Mouse (Mus musculus): ENCODE data around the gene Slc39a8. TPM values are rescaled to one million over a fixed set of nuclear protein-coding genes. Genes with fewer than 3 reads are reported as not detected.

Slc39a8 gene
- total RNA-seq, 2 experiments from 2014 or later, result 5.3 to 6.0 TPM

DNA sequence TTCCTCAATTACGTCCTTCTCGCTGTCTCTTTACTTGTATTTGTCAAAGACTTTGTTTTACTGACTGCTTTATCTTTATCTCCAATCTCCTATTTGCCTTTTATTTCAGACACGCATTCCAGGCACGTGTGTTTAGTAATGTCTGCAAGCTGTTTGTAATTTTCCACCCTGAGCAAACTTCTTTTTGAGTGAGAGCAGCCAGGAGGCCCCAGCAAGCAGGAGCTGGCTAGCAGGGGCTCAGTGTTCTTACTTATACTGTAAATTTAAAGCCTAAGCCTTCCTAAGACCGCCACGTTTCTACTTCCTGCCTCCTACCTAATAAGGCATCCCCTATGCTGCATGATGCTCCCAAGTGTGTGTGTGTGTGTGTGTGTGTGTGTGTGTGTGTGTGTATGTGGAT is 79.8 kb downstream of the Slc39a8 start:
- intact Hi-C loops (cut with DNase I), result no loop called here
- no peak for DNase-seq

DNA sequence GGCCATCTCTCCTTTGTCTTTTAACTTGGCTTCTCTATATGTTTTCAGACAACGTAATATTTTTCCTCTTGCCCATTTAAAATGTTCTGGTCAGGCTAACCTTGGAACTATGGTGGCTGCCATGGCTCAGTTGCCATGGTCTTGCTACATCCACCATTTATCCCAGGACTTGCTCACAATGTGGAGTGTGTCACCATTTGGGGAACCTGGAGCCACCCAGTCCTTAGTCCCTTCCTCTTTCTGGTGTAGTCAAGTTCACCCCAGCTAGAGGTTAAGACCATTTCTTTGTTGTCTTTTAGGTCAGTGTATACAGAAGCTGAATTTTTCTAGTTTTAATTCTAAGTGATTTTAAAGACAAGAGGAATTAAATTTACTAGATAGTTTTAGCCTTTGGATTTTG is 80.7 kb downstream of the Slc39a8 start:
- intact Hi-C loops (cut with DNase I), result no loop called here
- DNase-seq, result no peak

DNA sequence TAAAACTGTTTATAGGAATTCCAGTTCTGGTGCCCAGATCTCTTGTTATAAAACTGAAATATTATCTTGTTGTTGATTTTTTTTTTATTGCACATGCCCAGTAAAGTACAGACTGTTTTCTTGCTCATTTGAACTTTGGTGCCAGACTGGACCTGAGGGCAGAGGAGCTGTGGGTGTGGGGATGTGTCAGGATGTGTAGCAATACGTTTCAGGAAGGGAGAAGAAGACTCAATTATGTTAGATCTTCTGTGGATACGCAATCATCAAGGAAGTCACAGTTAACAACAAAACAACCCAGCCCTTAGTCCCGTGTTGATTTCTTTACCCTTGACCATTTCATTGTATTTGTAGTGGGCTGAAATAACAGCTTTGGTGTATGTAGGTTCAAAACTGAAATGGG is 81.9 kb downstream of the Slc39a8 start:
- DNase-seq, result no peak
- intact Hi-C loops (cut with DNase I), result no loop called here

DNA sequence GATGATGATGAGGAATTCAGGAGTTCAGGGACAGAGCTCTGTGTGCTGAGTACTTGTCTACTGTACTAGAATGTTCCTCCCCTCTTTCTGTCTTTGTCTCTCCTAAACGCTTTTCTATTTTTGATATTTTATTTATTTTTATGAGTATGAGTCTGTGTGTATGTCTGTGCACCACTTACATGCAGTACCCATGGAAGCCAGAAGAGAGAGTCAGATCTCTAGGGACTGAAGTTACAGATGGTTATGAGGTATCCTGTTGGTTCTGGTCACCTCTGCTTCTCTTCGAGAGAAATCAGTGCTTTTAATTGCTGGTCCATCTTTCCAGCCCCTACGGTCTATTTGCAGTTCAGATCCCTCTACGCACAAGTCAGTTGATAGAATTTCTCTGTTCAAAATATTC is 90.9 kb downstream of the Slc39a8 start:
- intact Hi-C loops (cut with DNase I), result no loop called here
- no peak for DNase-seq

DNA sequence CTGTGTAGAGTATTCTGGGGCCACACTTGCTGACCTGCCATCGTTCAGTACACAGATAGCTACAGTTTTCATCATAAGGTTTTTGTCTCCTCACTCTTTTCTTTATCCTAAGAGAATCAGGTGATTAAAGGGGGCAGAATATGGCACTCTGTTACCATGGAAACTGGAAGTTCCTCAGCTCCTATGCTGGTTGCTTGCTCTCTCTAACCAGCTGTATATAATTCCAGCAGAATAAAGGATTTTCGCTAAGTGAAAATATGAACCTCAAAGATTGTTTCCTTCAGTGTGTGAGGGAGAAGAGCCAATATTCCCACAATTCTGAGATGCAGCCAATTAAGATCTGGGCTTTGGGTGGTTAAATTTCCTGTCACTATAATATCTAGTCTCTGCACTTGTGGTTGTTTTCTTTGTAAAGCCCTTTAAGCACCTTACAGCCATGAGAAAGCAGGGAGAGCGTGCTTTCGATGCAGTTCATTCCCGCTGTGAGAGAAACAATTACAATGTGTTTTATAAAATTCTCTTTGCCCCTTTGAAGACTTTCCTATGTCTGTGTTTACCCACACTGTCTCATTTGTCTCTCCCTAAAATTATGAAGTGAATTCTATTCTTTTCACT is 93.6 kb downstream of the Slc39a8 start:
- DNase-seq, result no peak
- intact Hi-C loops (cut with DNase I), result no loop called here

DNA sequence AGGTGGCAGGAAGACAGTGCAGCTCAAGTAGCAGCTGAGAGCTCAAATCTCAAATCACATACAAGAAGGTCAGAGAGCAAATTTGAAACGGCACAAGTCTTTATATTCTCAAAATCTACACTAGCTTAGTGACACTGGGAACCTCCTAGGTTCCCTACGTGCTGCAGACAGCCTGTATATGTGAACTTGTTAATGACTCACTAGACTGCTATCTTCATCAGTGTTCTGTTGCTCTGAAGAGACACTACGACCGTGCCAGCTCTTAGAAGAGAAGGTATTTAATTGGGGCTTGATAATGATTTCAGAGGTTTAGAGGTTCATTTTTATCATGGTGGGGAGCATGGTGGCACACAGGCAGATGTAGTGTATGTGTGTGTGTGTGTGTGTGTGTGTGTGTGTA is 94.2 kb downstream of the Slc39a8 start:
- intact Hi-C loops (cut with DNase I), result no loop called here
- DNase-seq, result no peak

DNA sequence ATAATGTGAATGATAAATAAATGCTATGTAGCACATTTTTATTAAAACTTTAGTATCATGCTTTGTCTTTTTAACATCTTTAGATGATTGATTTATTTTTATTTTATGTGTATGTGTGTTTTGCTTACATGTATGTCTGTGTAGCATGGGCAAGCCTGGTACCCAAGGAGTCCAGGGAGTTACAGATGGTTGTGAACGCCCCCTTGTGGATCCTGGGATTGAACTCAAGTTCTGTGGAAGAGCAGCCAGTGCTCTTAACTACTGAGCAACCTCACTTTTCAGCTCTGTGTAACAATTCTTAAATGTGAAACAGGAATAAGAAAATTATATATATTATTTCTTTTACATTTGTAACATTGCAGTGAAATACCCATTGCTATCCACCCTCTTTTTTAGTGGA is 101.7 kb downstream of the Slc39a8 start:
- intact Hi-C loops (cut with DNase I), result no loop called here

DNA sequence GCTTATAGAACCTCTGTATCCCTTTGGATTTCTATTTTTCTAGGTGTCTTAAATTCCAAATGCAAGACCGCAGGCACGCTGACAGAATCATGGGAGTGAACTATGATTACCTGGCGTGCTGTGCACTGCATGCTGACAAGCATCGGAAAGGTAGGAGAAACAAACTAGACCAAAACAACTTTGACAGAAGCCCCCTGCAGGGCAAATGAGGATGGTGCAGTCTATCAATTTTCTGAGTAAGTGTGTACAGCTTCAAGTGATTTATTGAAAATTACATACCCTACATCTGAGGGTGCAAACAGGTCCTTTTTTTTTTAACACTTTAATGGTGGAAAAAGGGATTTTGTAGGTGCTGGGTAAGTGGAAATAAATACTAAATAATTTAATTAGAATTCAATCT is 103.1 kb downstream of the Slc39a8 start:
- DNase-seq, result no peak
- intact Hi-C loops (cut with DNase I), result no loop called here

More for the DNA sequence above, 101.7 kb downstream of the Slc39a8 start:
- no peak for DNase-seq

DNA sequence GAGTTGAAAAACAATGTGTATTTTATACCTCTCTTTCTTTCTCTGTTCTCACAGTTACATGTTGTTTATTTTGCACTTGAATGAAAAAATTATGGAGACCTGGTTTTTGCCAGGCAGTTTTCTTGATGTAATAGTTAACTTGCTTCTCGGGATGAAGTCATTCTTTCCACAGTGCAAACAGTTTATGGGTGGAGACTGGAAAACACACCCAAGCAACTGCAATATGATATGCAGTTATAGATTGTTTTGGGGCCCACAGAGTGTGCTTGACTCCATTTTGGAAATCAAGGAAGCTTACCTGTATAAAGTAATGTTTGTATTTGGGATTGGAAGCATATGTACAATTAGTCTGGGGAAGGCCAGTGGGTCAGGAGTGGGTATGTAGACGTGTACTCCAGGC is 112.4 kb downstream of the Slc39a8 start:
- DNase-seq, result no peak
- intact Hi-C loops (cut with DNase I), result no loop called here

Other genes with a start within 250 kb of the Slc39a8 start
- 10 to 100 TPM; 36.9 to 37.9 TPM for gene Nfkb1, start 133.7 kb upstream of the Slc39a8 start, total RNA-seq (2021)

All from heart, postnatal 36 days (tissue).